Comparison of ENCODE assay signal across 8 mouse cellular contexts in genomic region chr9:66004380-66004779, GRCm38 (mm10). TPM values are rescaled to one million over a fixed set of nuclear protein-coding genes. Genes with fewer than 3 reads are reported as not detected.
DNase-seq lines count a peak whose midpoint lies in the region; ATAC-seq and TF ChIP-seq lines count a peak whose summit lies in the region.

No protein-coding gene starts in this region.

- H3K27ac ChIP-seq in heart, embryonic 10.5 days, result no peak overlapping the region
- H3K27ac ChIP-seq in cortical plate, adult 2 months (ENCODE audit: insufficient read depth, low read length), result no peak overlapping the region
- no peak overlapping the region for H3K27ac ChIP-seq in heart, embryonic 15.5 days
- H3K27ac ChIP-seq in lung, postnatal 0 days (ENCODE audit: low read length), result no peak overlapping the region

- no peak for TF ChIP-seq POLR2A in cortical plate, adult 2 months (IDR thresholded peaks at IDR 0.05; ENCODE audit: extremely low read depth, insufficient read depth, low read length)

- H3K4me1 ChIP-seq in heart, embryonic 10.5 days, result no peaks in the 10 kb centered on the region
- peaks cover 4% of the 10 kb centered on the region for H3K4me1 ChIP-seq in cortical plate, adult 2 months (ENCODE audit: control insufficient read depth, insufficient read depth, low read length)
- H3K4me1 ChIP-seq in heart, embryonic 15.5 days (replicated peaks), result no peaks in the 10 kb centered on the region
- H3K4me1 ChIP-seq in lung, postnatal 0 days (ENCODE audit: insufficient read depth, low read depth, low read length), result no peaks in the 10 kb centered on the region

- TF ChIP-seq CTCF in cortical plate, adult 2 months (IDR thresholded peaks at IDR 0.05; ENCODE audit: extremely low read depth, insufficient read depth, low read length), result peak; percentile 33; the same call in 1 of the 2 replicates
- peak; percentile 66 for TF ChIP-seq CTCF in lung, postnatal 0 days (IDR thresholded peaks at IDR 0.05)

- no peak overlapping the region for H3K9ac ChIP-seq in heart, embryonic 15.5 days
- H3K9ac ChIP-seq in lung, postnatal 0 days (replicated peaks; ENCODE audit: low read depth), result no peak overlapping the region

- no peaks in the 10 kb centered on the region for H3K27me3 ChIP-seq in heart, embryonic 10.5 days (ENCODE audit: insufficient read depth, poor library complexity, severe bottlenecking)
- H3K27me3 ChIP-seq in heart, embryonic 15.5 days, result no peaks in the 10 kb centered on the region
- H3K27me3 ChIP-seq in lung, postnatal 0 days (replicated peaks; ENCODE audit: insufficient read depth, low read length), result no peaks in the 10 kb centered on the region
- H3K27me3 ChIP-seq in splenic B cell, adult 2 months (ENCODE audit: control insufficient read depth, insufficient read depth, low read length, poor library complexity, severe bottlenecking), result no peaks in the 10 kb centered on the region

- H3K9me3 ChIP-seq in heart, embryonic 10.5 days, result no peaks in the 10 kb centered on the region
- H3K9me3 ChIP-seq in heart, embryonic 15.5 days (replicated peaks), result no peaks in the 10 kb centered on the region
- H3K9me3 ChIP-seq in lung, postnatal 0 days (ENCODE audit: low read length), result no peaks in the 10 kb centered on the region

- H3K36me3 ChIP-seq in heart, embryonic 10.5 days, result peaks cover 29% of the 10 kb centered on the region
- peaks cover 26% of the 10 kb centered on the region for H3K36me3 ChIP-seq in heart, embryonic 15.5 days
- peaks cover 9% of the 10 kb centered on the region; the same call in 1 of the 2 replicates for H3K36me3 ChIP-seq in lung, postnatal 0 days (ENCODE audit: insufficient read depth, low read length)
- peaks cover 14% of the 10 kb centered on the region; the same call in 1 of the 2 replicates for H3K36me3 ChIP-seq in splenic B cell, adult 2 months (ENCODE audit: control insufficient read depth, insufficient read depth, low read length, poor library complexity, severe bottlenecking)

- peak; percentile 37 to 46 for DNase-seq in heart, adult 18-20 months
- no peak for DNase-seq in heart, embryonic 10.5 days (ENCODE audit: low spot score)
- DNase-seq in R1 (ENCODE audit: low read depth, low spot score), result peak; percentile 62
- DNase-seq in layer of hippocampus, adult 18-20 months (ENCODE audit: low spot score in 2 of 2), result peak; percentile 14 to 66
- peak; percentile 88 for DNase-seq in lung, postnatal 0 days (ENCODE audit: low spot score)
- DNase-seq in splenic B cell, adult 2 months (ENCODE audit: low read depth, low spot score), result peak; percentile 63

- no peak for TF ChIP-seq EP300 in lung, postnatal 0 days (IDR thresholded peaks at IDR 0.05)

- no peak for ATAC-seq in heart, embryonic 15.5 days (replicated peaks; ENCODE audit: insufficient number of reproducible peaks, insufficient read depth, low FRiP score, low read depth)
- peak; percentile 44; the same call in 1 of the 2 replicates for ATAC-seq in lung, postnatal 0 days

- H3K4me3 ChIP-seq in heart, embryonic 10.5 days, result no peak overlapping the region
- no peak overlapping the region for H3K4me3 ChIP-seq in cortical plate, adult 2 months (ENCODE audit: insufficient read depth, low read length)
- no peak overlapping the region for H3K4me3 ChIP-seq in heart, embryonic 15.5 days
- no peak overlapping the region for H3K4me3 ChIP-seq in lung, postnatal 0 days (ENCODE audit: low read depth, low read length)

- WGBS in heart, embryonic 10.5 days, result 34% methylated on average over 4 of the region's 4 CpGs
- WGBS in heart, embryonic 15.5 days, result 19% methylated on average over 4 of the region's 4 CpGs
- WGBS in lung, postnatal 0 days, result 25% methylated on average over 4 of the region's 4 CpGs

- peak overlapping the region; percentile 38; the same call in 1 of the 2 replicates for H3K4me2 ChIP-seq in heart, embryonic 15.5 days
- no peak overlapping the region for H3K4me2 ChIP-seq in lung, postnatal 0 days (replicated peaks; ENCODE audit: low read depth, low read length)

RNA-seq across cellular contexts. Expression of gene Ppib, which starts 55.6 kb away (rescaled TPM):
- 100 to 1,000 TPM; 102 to 105 TPM for total RNA-seq in heart, adult 18-20 months (2021)
- 448 and 551 TPM in 2 replicates for polyA plus RNA-seq in heart, embryonic 10.5 days (2016; fragmentation: Nextera tagmentation; extraction: Ambion mirVana)
- 240 and 243 TPM in 2 replicates for polyA plus RNA-seq in cortical plate, adult 2 months (2012; rRNA removed)
- 354 and 363 TPM in 2 replicates for polyA plus RNA-seq in heart, embryonic 15.5 days (2015; fragmentation: Nextera tagmentation; extraction: Ambion mirVana)
- total RNA-seq in layer of hippocampus, adult 18-20 months (2021), result 100 to 1,000 TPM; 195 to 196 TPM
- polyA plus RNA-seq in lung, postnatal 0 days (2015; fragmentation: Nextera tagmentation; extraction: Ambion mirVana), result 577 and 650 TPM in 2 replicates
